Mouse (Mus musculus): Measurements from ENCODE around the gene Olfr1301. TPM values are rescaled to one million over a fixed set of nuclear protein-coding genes. Genes with fewer than 3 reads are reported as not detected.

Olfr1301 gene
- not detected for polyA plus RNA-seq (2017; shearing (Covaris generic))

DNA sequence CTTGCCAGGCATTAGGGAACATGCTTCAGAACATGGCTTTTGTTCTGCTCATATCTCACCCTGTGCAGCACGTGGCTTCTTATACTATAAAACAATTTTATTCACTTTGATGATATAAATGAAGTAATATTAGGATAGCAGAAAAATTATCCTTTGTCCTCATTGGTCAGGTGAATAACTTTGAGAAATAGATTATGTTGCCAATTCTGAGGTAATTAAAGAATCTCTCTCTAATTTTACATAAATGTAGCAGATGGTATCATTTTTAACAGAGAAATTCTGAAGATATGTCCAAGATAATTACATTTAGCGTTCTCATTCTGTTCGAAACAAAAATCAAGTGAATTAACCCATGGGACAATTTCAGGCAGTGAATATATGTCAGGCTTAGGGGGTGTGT, at the start of gene Olfr1301:
Gene Olfr1301 (plus strand): TSS at position 301 of the 400 bp plus-strand sequence.
- no peak for ATAC-seq

DNA sequence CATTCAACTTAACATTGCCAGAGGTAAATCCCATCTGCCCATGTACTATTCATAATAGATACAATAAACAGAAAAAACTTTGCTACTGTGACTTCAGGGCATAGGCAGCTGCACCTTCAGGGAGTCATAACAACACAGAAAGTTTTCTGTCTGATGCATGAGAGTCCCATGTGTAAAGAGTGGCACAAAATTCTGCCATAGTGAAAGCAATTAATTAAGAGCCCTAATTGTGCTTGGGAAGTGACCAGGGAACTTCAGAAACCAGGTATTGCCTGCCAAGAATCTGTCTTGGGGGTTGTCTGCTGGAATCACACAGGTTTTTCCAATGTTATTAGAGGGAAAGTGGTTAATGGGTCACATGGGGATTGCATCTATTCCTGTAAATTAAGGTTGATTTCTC, 24.1 kb upstream of the Olfr1301 start:
- no peak for ATAC-seq

DNA sequence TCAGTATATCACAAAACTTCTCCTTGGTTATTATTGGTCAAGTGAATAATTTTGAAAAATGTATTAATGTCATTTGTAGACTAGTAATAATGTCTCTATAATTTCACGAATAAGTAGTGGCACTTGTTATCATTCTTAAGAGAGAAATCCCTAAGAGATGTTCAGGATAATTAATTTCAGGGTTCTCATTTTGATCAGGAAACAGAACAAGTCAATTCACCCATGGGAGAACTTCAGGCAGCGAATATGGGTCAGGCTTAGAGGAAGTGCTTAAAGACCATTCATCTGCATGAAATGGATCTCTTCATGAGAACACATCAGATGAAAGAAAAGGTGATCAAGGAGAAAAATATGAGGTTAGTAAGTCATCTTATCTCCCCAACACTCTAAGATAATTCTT, 26.3 kb downstream of the Olfr1301 start, which contains the start of gene Olfr1302:
Gene Olfr1302 (plus strand): TSS at position 301 of the 400 bp plus-strand sequence.
- no peak for ATAC-seq

Other genes with a start within 250 kb of the Olfr1301 start
- gene Olfr1293-ps, start 225.8 kb upstream of the Olfr1301 start, polyA plus RNA-seq (2017; shearing (Covaris generic)): not detected
- gene Olfr1294, start 210.7 kb upstream of the Olfr1301 start, polyA plus RNA-seq (2017; shearing (Covaris generic)): not detected
- not detected for gene Olfr1295, start 181.3 kb upstream of the Olfr1301 start, polyA plus RNA-seq (2017; shearing (Covaris generic))
- gene Olfr1297, start 124.5 kb upstream of the Olfr1301 start, polyA plus RNA-seq (2017; shearing (Covaris generic)): not detected
- not detected for gene Olfr1298, start 101.8 kb upstream of the Olfr1301 start, polyA plus RNA-seq (2017; shearing (Covaris generic))
- not detected for gene Olfr1299, start 89.6 kb upstream of the Olfr1301 start, polyA plus RNA-seq (2017; shearing (Covaris generic))
- gene Olfr1302, start 26.4 kb downstream of the Olfr1301 start, polyA plus RNA-seq (2017; shearing (Covaris generic)): not detected
- not detected for gene Olfr1303, start 69.3 kb downstream of the Olfr1301 start, polyA plus RNA-seq (2017; shearing (Covaris generic))
- gene Olfr1305, start 126.1 kb downstream of the Olfr1301 start, polyA plus RNA-seq (2017; shearing (Covaris generic)): not detected
- not detected for gene Olfr1306, start 165.3 kb downstream of the Olfr1301 start, polyA plus RNA-seq (2017; shearing (Covaris generic))
- under 1 TPM; 0.04 to 0.09 TPM for gene Olfr1307, start 198.4 kb downstream of the Olfr1301 start, polyA plus RNA-seq (2017; shearing (Covaris generic))
- gene Olfr1308, start 213.9 kb downstream of the Olfr1301 start, polyA plus RNA-seq (2017; shearing (Covaris generic)): not detected
- not detected for gene Olfr1309, start 239.3 kb downstream of the Olfr1301 start, polyA plus RNA-seq (2017; shearing (Covaris generic))

Data from CD4-positive, CD25-positive, alpha-beta regulatory T cell, adult 4 months (primary cell).